Mouse (Mus musculus) liver, postnatal 0 days (tissue): ENCODE measurements at regions not wholly inside any gene's neighbourhood (a gene's known extent, or its start where the extent isn't known, plus 50 kb on each side); places are given as distances from the start of the nearest gene placed in this dataset.

Source experiments
- CTCF ChIP-seq: sonication (generic); IDR thresholded peaks from 2 replicates; pipeline ENCODE4 v1.5.1; 2016; ENCODE audit warnings: antibody characterized with exemption, low read depth
- EP300 ChIP-seq: IDR thresholded peaks from 2 replicates; pipeline ENCODE4 v1.6.1; 2016; ENCODE audit warnings: antibody characterized with exemption, low read depth, mild to moderate bottlenecking

- no peak for TF ChIP-seq EP300
- TF ChIP-seq CTCF: no peak
These were observed 277.9 kb upstream of the Itga1 start for GRCm38 (mm10) chr13:115379682-115380081.
